Mouse (Mus musculus) liver, embryonic 14.5 days (tissue): ENCODE data around the gene Usp10.

Experiments
- CTCF ChIP-seq: IDR thresholded peaks from 2 replicates; pipeline ENCODE4 v1.5.1; 2016; ENCODE audit warnings: antibody characterized with exemption, low read depth, control low read depth
- EP300 ChIP-seq: IDR thresholded peaks from 2 replicates; pipeline ENCODE4 v1.6.1; 2016; ENCODE audit warnings: antibody characterized with exemption, low read depth

DNA sequence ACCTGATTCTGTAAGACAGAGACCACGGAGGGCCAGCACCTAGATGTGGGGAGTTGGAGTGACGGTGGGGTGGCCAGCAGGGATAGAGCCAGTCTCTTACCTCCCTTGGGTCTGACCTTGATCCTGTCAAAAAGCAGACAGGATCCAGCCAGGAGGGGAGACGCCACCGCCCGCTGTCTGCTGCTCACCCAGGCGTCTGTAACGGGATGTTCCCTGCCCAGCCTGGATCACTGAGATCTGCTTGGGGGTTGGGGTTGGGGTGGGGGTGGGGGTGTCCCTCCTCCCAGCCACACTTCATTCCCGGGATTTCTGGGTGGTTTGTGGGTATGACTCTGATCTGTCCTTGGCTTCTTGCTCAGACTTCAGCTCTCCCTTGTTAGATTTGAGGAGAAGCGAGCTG, 92.2 kb downstream of the Usp10 start:
- TF ChIP-seq CTCF (no peak), EP300 (no peak)
